Mouse (Mus musculus) embryonic facial prominence, embryonic 12.5 days (tissue): ENCODE data around the gene Mmp23. TPM values are rescaled to one million over a fixed set of nuclear protein-coding genes. Genes with fewer than 3 reads are reported as not detected.
"Not testable (repeated sequence)": the region's sequence is repeated elsewhere in the genome, so short reads cannot be mapped to it uniquely, and the experiment has no call there.

Experiments used
- ATAC-seq: fragments of 200-750 bp; cut with Nextera tagmentation; 2 replicates; pipeline ENCODE4 v1.8.0; 2017; ENCODE audit not compliant: insufficient number of reproducible peaks, insufficient read depth, low FRiP score, low TSS enrichment
- H3K27ac ChIP-seq: fragments of 300-500 bp; sonication (generic); 2 replicates; pipeline ENCODE4 v1.5.1; 2016; ENCODE audit warnings: mild to moderate bottlenecking
- H3K27me3 ChIP-seq: fragments of 300-500 bp; sonication (generic); 2 replicates; pipeline ENCODE4 v1.6.1; 2016; ENCODE audit warnings: mild to moderate bottlenecking, moderate library complexity
- H3K36me3 ChIP-seq: fragments of 300-500 bp; sonication (generic); 2 replicates; pipeline ENCODE4 v1.6.1; 2016; ENCODE audit warnings: mild to moderate bottlenecking
- H3K4me1 ChIP-seq: fragments of 300-500 bp; sonication (generic); 2 replicates; pipeline ENCODE4 v1.6.1; 2016
- H3K4me2 ChIP-seq: fragments of 300-500 bp; sonication (generic); replicated peaks from 2 replicates; pipeline ENCODE4 v1.6.1; 2016; ENCODE audit warnings: mild to moderate bottlenecking, moderate library complexity
- H3K4me3 ChIP-seq: fragments of 300-500 bp; sonication (generic); 2 replicates; pipeline ENCODE4 v1.5.1; 2016; ENCODE audit warnings: mild to moderate bottlenecking
- H3K9ac ChIP-seq: fragments of 300-500 bp; sonication (generic); 2 replicates; pipeline ENCODE4 v1.6.1; 2016; ENCODE audit warnings: mild to moderate bottlenecking, moderate library complexity
- H3K9me3 ChIP-seq: fragments of 300-500 bp; sonication (generic); 2 replicates; pipeline ENCODE4 v1.6.1; 2016; ENCODE audit warnings: mild to moderate bottlenecking, moderate library complexity
- WGBS: fragments of 180-500 bp; shearing (Covaris S2); methylation state at CpG from one replicate; pipeline ENCODE4 v1.1.7; 2016; 5-methylcytosine and 5-hydroxymethylcytosine counted together
- polyA plus RNA-seq: library from polyadenylated mRNA; unstranded; fragments of >200 nt; fragmentation: Nextera tagmentation; extraction: Ambion mirVana; gene quantifications from 2 replicates; pipeline ENCODE4 v1.2.1, GENCODE M21; 2016

Gene Mmp23
- polyA plus RNA-seq, 1 experiment from 2014 or later, result 16.1 TPM

DNA sequence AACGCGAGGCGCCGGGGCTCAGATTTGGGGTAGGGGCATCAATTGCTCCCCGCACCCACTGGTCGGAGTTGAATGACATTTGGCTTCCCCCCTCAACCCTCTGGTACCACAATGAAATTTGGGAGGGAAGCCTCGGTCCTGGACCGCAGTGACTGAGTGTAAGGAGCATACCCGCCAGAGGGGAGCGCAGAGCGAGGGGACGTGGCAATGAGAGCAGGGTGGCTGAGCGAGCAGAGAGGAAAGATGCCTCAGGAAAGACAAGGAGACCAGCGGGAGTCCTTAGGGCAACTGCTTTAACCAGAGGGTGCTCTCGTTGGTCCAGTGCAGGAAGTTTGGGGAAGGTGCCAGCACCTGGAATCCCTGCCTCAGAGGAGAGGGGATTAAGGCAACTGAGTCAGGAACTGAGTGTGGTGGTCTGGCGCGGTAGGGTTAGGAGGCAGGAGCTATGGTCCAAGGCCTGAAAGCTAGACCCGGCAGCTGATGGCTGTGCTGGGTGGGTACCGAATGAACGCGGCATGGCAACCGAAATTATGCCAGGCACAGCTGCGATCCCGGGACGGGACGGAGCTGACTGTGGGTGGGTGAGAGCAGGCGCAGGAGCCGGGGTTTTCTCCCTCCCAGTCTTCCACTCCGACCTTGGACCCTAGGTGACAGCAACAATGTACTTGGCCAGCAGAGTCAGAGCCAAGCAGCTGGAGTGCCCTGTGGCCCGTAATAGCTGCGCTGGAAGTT, 433 bp upstream of the Mmp23 start:
- peaks cover 60% of the 10 kb centered on the region for H3K27me3 ChIP-seq

DNA sequence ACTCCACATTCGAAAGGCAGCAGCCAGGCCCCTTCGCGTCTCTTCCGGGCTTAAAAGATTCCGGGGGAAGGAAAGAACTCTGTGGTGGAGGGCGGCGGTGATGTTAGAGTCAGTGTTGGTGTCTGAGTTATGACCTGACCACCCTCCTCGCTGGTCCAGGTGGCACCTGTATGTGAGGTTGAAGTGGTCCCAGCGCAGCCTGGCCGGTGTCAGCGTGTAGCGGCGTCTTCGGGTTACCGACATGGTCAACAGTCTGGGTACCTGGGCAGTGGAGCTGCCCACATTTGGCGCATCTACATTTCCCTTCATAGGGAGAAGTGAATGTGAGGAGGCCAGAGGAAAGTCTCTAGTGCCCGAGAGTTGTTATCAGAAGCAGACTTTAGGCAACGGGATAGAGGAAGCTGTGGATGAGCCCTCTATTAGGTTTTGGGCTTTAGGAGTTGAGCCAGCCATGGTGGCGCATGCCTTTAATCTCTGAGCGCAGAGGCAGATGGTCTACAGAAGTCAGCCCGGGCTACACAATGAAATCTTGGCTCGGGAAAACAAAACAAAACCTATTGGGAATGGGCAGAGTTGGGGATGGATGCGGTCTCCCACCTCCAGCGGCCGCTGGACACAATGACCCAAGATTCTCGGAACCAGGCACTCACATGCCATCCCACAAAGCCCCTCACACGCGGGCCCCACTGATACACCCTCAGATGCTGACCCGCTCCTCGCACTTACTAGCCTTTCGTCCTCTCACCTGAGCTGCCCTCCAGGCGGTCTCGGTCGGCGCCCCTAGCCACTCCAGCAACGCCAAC, 700 bp downstream of the Mmp23 start:
- Histone ChIP-seq H3K4me1 (peaks cover 32% of the 10 kb centered on the region), H3K9ac (peak overlapping the region; percentile 66), H3K27me3 (peaks cover 60% of the 10 kb centered on the region), H3K4me2 (peak overlapping the region; percentile 91), H3K36me3 (peaks cover 55% of the 10 kb centered on the region), H3K9me3 (no peaks in the 10 kb centered on the region), H3K27ac (no peak overlapping the region), H3K4me3 (peak overlapping the region; percentile 47)
- ATAC-seq, result no peak
- WGBS, result 19% methylated on average over 36 of the region's 36 CpGs

More for the DNA sequence above, 433 bp upstream of the Mmp23 start:
- H3K9ac ChIP-seq, result peak overlapping the region; percentile 66
- no peak overlapping the region for H3K27ac ChIP-seq
- H3K4me1 ChIP-seq, result peaks cover 32% of the 10 kb centered on the region
- WGBS, result 3% methylated on average over 31 of the region's 31 CpGs
- H3K36me3 ChIP-seq, result peaks cover 54% of the 10 kb centered on the region
- ATAC-seq, result no peak
- peak overlapping the region; percentile 47 for H3K4me3 ChIP-seq
- H3K4me2 ChIP-seq, result peak overlapping the region; percentile 91
- no peaks in the 10 kb centered on the region for H3K9me3 ChIP-seq

DNA sequence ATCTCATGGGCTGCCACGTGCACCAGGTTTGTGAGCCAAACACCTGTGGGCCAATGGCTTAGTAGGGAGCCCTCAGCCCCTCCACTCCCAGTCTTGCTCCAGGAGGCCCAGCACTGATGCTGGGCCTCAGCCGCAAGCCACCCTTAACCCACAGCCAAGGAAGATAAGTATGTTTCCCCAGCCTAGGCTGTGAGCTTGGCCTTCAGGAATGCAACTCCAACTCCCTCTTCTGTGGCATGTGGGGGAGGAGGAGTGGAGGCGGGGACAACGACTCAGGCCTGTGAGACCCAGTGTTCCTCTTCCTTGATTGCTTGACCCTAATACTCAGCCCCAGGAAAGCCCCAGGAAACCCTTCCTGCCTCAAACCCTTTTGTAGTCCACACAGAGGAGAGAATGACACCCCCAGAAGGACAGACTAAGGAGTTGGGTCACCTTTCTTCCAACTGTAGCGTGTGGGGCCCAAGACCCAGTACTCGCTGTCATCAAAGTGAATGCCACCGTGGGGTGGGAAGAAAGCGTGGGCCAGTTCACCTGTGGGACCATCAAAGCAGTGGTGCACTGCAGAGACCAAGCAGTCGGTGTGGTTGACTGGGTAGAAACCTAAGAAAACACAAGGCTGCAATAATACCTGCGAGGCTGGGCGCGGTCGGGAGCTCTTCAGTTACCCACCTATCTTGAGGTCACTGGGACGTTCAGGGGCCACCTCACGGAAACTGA, 1.5 kb downstream of the Mmp23 start:
- no peak overlapping the region for H3K27ac ChIP-seq
- no peak overlapping the region for H3K9ac ChIP-seq
- peaks cover 60% of the 10 kb centered on the region for H3K27me3 ChIP-seq
- 63% methylated on average over 15 of the region's 15 CpGs for WGBS
- H3K9me3 ChIP-seq, result no peaks in the 10 kb centered on the region
- ATAC-seq, result no peak
- peaks cover 55% of the 10 kb centered on the region for H3K36me3 ChIP-seq
- peak overlapping the region; percentile 91; the same call in 1 of the 2 replicates for H3K4me2 ChIP-seq
- peaks cover 32% of the 10 kb centered on the region for H3K4me1 ChIP-seq
- no peak overlapping the region for H3K4me3 ChIP-seq

DNA sequence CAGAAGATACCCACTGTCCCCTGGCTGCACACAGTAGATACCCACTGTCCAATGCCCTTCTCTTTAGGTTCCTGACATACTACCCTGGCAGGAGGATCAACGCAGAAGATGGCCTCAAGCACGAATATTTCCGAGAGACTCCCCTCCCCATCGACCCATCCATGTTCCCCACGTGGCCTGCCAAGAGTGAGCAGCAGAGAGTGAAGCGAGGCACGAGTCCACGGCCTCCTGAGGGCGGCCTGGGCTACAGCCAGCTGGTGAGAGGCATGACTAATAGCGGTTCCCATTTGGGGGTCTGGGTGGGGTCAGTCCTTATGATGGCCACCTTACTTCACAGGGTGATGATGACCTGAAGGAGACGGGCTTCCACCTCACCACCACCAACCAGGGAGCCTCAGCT, 3.8 kb downstream of the Mmp23 start:
- Histone ChIP-seq H3K4me3 (0 out of 2 replicates have a peak overlapping the region, but pooled peaks have one; percentile 4), H3K27me3 (peaks cover 38% of the 10 kb centered on the region), H3K36me3 (peaks cover 58% of the 10 kb centered on the region), H3K4me2 (no peak overlapping the region), H3K4me1 (peaks cover 22% of the 10 kb centered on the region), H3K27ac (no peak overlapping the region), H3K9me3 (no peaks in the 10 kb centered on the region), H3K9ac (no peak overlapping the region)
- no peak for ATAC-seq
- 90% methylated on average over 11 of the region's 11 CpGs for WGBS

DNA sequence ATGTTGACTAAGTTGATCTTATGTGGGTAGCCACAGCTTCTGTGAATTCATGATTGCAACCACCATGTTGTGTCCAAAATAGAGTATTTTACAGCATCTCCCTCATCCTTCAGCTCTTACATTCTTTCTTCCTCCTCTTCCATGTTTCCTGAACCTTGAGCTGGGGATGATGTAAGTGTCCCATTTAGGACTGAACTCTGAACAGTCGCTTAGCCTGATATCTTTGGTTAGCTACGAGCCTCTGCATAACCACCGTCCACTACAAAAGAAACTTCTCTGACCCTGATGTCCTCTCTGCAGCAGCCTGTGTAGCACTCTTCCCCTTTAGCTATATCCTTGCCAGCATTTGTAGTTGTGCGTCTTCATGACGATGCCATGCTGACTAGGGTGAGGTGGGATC, 7.5 kb downstream of the Mmp23 start:
- Histone ChIP-seq H3K36me3 (peaks cover 86% of the 10 kb centered on the region), H3K4me2 (no peak overlapping the region), H3K4me1 (no peaks in the 10 kb centered on the region), H3K27ac (no peak overlapping the region), H3K9me3 (no peaks in the 10 kb centered on the region), H3K4me3 (no peak overlapping the region), H3K27me3 (peaks cover 2% of the 10 kb centered on the region; the same call in 1 of the 2 replicates), H3K9ac (no peak overlapping the region)
- no peak for ATAC-seq
- WGBS, result 96% methylated on average over 5 of the region's 5 CpGs

DNA sequence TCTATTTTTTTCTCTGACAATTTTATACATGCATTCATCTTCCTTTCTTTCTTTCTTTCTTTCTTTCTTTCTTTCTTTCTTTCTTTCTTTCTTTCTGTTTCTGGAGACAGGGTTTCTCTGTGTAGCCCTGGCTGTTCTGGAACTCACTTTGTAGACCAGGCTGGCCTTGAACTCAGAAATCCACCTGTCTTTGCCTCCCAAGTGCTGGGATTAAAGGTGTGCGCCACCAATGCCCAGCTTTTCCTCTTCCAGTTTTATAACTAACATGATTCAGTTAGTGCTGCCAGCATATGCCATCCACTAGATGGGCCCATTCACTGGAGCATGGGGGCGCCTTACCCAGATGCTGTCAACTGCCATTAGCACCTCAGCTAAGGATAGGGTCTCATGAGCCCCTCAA, 7.9 kb downstream of the Mmp23 start, which contains the start of gene Gm10563:
Gene Gm10563, minus strand, starts transcription at position 101 of the 400 bp plus-strand sequence.
- H3K36me3 ChIP-seq, result peaks cover 86% of the 10 kb centered on the region
- H3K4me3 ChIP-seq, H3K9ac ChIP-seq, H3K9me3 ChIP-seq, H3K27me3 ChIP-seq, H3K4me2 ChIP-seq, ATAC-seq, H3K4me1 ChIP-seq, H3K27ac ChIP-seq: not testable (repeated sequence)
- 90% methylated on average over 2 of the region's 2 CpGs for WGBS

DNA sequence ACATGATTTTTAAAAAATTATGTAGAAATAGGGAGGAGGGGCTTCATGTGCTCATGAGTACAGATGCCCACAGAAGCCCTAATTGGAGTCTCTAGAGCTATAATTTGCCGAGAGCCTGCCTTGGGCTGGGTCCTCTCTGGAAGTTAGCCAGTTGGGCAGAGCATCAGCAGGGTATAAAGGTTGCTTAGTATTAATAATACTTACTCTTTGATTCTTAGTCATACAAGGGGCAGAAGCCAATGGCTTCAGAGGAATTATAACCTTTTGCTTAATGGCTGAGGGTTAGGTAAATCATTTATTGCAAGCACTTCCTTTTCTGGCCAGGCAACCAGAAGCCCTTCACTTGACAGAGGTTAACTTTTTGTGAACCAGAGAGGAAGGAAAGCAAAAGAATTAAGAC, 9.7 kb downstream of the Mmp23 start:
- WGBS, result 91% methylated on average over 1 of the region's 1 CpGs
- H3K4me2 ChIP-seq, result no peak overlapping the region
- peaks cover 82% of the 10 kb centered on the region for H3K36me3 ChIP-seq

DNA sequence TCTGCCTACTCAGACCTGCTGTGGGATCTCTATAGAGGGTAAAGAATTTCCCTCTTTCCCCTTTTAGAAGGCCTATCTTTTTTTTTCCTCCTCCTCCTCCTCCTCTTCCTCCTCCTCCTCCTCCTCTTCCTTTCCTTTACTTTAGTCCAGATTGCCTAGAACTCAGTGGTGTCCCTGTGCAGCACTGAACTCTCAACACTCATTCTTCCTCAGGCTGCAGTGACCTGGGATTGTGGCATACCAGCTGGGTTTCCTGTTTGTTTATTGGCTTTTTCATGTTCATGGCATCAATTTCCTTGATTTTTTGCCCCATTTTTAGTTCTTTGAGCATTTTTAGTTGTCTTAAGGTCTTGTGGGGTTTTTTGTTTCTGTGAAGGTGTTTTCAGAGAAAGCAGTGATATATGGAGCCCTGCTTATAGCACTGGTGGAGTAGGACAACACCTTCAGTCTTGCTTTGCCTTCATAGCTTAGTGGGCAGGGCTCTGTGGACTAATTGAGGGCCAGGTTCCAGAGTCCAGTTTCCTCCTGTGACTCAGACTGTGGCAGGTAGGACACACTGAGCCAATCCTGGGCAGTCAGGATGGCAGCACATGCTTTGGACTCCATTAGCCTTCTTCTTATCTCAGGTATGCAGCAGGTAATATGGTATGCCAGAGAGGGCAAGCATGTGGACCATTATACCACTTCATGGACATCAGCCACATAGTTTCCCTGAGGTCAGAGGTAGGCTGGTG, 17.3 kb downstream of the Mmp23 start:
- H3K27ac ChIP-seq, result no peak overlapping the region
- peaks cover 84% of the 10 kb centered on the region for H3K36me3 ChIP-seq
- H3K4me2 ChIP-seq, result no peak overlapping the region
- H3K27me3 ChIP-seq, result no peaks in the 10 kb centered on the region
- ATAC-seq, result no peak
- H3K9ac ChIP-seq, result no peak overlapping the region
- no peak overlapping the region for H3K4me3 ChIP-seq
- H3K4me1 ChIP-seq, result no peaks in the 10 kb centered on the region
- no peaks in the 10 kb centered on the region for H3K9me3 ChIP-seq

More for the DNA sequence above, 9.7 kb downstream of the Mmp23 start:
- Histone ChIP-seq H3K4me3 (no peak overlapping the region), H3K9ac (no peak overlapping the region), H3K4me1 (no peaks in the 10 kb centered on the region), H3K9me3 (no peaks in the 10 kb centered on the region), H3K27ac (no peak overlapping the region), H3K27me3 (no peaks in the 10 kb centered on the region)
- ATAC-seq, result no peak

DNA sequence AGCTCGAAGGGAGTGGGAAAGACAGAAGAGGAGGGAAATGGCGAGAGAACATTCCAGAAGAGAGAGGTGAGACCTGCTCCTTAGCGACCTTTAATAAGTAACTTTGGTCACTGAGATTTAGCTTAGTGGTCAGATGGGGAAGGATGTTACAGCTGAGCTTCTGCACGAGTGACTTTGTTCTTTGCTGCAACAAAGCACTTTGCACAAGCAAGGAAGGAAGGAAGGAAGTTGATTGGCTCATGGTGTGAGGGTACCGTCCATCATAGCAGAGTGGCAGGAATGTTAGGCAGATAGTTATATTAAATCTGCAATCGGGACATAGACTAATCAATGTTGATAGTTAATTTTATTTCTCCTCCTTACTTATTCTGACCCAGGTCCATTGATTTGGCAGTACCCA, 22.9 kb downstream of the Mmp23 start:
- no peaks in the 10 kb centered on the region for H3K27me3 ChIP-seq
- H3K9ac ChIP-seq, result no peak overlapping the region
- H3K9me3 ChIP-seq, result no peaks in the 10 kb centered on the region
- no peak for ATAC-seq
- peaks cover 63% of the 10 kb centered on the region for H3K36me3 ChIP-seq
- no peak overlapping the region for H3K4me3 ChIP-seq
- WGBS, result 89% methylated on average over 6 of the region's 6 CpGs
- no peak overlapping the region for H3K4me2 ChIP-seq
- no peak overlapping the region for H3K27ac ChIP-seq
- no peaks in the 10 kb centered on the region for H3K4me1 ChIP-seq

DNA sequence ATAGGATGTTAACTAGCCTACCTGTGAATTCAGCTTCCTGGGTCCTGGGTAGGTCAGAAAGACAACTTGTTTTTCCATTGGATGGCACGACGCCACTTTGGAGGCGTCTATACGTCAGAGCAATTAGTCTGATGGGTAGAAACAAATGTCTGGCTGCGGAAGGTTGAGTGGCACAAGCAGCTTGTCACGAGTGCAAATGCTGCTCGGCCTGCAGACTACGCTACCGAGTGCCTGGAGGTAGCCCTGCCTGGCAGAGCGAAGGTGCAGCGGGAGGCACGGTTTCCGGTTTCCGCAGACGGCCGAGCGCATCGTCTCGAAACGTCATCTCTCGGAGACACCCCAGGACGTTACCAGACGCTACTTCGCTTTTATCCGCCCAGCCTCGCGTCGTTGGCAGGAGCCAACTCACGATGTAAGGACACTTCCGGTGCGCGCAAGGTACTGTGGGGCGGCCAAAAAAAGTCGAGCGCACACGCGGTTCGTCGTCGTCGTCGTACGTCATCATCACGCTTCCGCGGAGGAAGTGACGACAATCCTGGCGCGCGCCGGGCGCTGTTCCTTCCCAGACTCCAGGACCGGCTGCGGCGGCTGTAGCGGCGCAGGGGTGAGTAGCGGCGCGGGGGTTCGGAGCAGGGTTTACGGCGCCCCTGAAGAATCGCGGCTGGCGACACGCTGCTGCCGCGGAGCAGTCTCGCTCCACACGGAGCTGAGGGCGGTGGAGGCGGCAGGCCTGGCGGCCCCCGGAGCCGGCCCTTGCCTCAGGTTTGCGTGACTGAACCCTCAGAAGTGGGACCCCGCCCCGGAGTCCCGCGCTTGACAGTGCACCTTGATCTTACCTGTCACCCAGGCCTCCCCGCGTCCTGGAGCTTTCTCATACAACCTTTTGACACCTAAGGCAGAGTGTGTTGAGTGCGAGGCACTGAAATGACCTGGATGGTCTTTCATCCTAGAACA, 28.6 kb downstream of the Mmp23 start, which contains the start of gene Cdk11b:
Gene Cdk11b, plus strand, starts transcription at position 517 of the 954 bp plus-strand sequence.
- Histone ChIP-seq H3K27ac (peak within 1 kb of the TSS; percentile 67), H3K4me2 (peak within 1 kb of the TSS; percentile 78), H3K9ac (peak within 1 kb of the TSS; percentile 81), H3K9me3 (no peaks in the 10 kb centered on the region), H3K27me3 (no peaks in the 10 kb centered on the region), H3K4me3 (peak within 1 kb of the TSS; percentile 95), H3K36me3 (peaks cover 32% of the 10 kb centered on the region), H3K4me1 (0 out of 2 replicates have a peak, but pooled peaks cover 4% of the 10 kb centered on the region)
- ATAC-seq, result peak; percentile 100
- under 1% methylated on average over 84 of the region's 84 CpGs for WGBS
